Mouse (Mus musculus): Measurements from ENCODE around the gene Scmh1. TPM values are rescaled to one million over a fixed set of nuclear protein-coding genes. Genes with fewer than 3 reads are reported as not detected.
"Not testable (repeated sequence)": the region's sequence is repeated elsewhere in the genome, so short reads cannot be mapped to it uniquely, and the experiment has no call there.

Scmh1 gene
- polyA plus RNA-seq, 1 experiment from 2014 or later = 35.6 TPM

- no peaks in the 10 kb centered on the region for H3K4me1 ChIP-seq (replicated peaks; ENCODE audit: control insufficient read depth, insufficient read depth)
- H3K9ac ChIP-seq (ENCODE audit: low read length) = no peak overlapping the region
- H3K4me3 ChIP-seq (ENCODE audit: low read depth, low read length) = no peak overlapping the region
- no peak overlapping the region for H3K4me2 ChIP-seq (replicated peaks; ENCODE audit: low read depth)
- no peaks in the 10 kb centered on the region for H3K27me3 ChIP-seq (ENCODE audit: control insufficient read depth, insufficient read depth, low read length)
- whole genome bisulfite sequencing = 21% methylated on average over 3 of the region's 3 CpGs
- no peaks in the 10 kb centered on the region for H3K36me3 ChIP-seq (ENCODE audit: control insufficient read depth, insufficient read depth, low read length)
- ATAC-seq (ENCODE audit: low FRiP score, low TSS enrichment) (no peak), DNase-seq (ENCODE audit: low spot score) (no peak)
- H3K27ac ChIP-seq (replicated peaks) = 0 out of 2 replicates have a peak overlapping the region, but pooled peaks have one; percentile 8
- TF ChIP-seq EP300 (optimal IDR thresholded peaks at IDR 0.05) = no peak
- no peak for TF ChIP-seq CTCF (IDR thresholded peaks at IDR 0.05; ENCODE audit: low read depth)
- no peaks in the 10 kb centered on the region for H3K9me3 ChIP-seq (ENCODE audit: control insufficient read depth, low read length)
These were observed 12.3 kb upstream of the Scmh1 start for GRCm38 (mm10) chr4:120392748-120393147.

GRCm38 (mm10) chr4:120400251-120400650 lies 4.8 kb upstream of the Scmh1 start:
- WGBS = 88% methylated on average over 3 of the region's 3 CpGs
- Histone ChIP-seq H3K9ac (ENCODE audit: low read length) (no peak overlapping the region), H3K27me3 (ENCODE audit: control insufficient read depth, insufficient read depth, low read length) (no peaks in the 10 kb centered on the region), H3K4me1 (replicated peaks; ENCODE audit: control insufficient read depth, insufficient read depth) (no peaks in the 10 kb centered on the region), H3K36me3 (ENCODE audit: control insufficient read depth, insufficient read depth, low read length) (no peaks in the 10 kb centered on the region), H3K9me3 (ENCODE audit: control insufficient read depth, low read length) (no peaks in the 10 kb centered on the region), H3K4me3 (ENCODE audit: low read depth, low read length) (no peak overlapping the region), H3K27ac (replicated peaks) (no peak overlapping the region), H3K4me2 (replicated peaks; ENCODE audit: low read depth) (no peak overlapping the region)
- TF ChIP-seq CTCF (IDR thresholded peaks at IDR 0.05; ENCODE audit: low read depth) (no peak), EP300 (optimal IDR thresholded peaks at IDR 0.05) (no peak)
- ATAC-seq (ENCODE audit: low FRiP score, low TSS enrichment) (no peak), DNase-seq (ENCODE audit: low spot score) (no peak)

- H3K36me3 ChIP-seq (ENCODE audit: control insufficient read depth, insufficient read depth, low read length); H3K9ac ChIP-seq (ENCODE audit: low read length); H3K9me3 ChIP-seq (ENCODE audit: control insufficient read depth, low read length); DNase-seq (ENCODE audit: low spot score); H3K27me3 ChIP-seq (ENCODE audit: control insufficient read depth, insufficient read depth, low read length); H3K4me1 ChIP-seq (replicated peaks; ENCODE audit: control insufficient read depth, insufficient read depth); ATAC-seq (ENCODE audit: low FRiP score, low TSS enrichment); H3K27ac ChIP-seq (replicated peaks); H3K4me3 ChIP-seq (ENCODE audit: low read depth, low read length); H3K4me2 ChIP-seq (replicated peaks; ENCODE audit: low read depth): not testable (repeated sequence)
These were observed 3.0 kb upstream of the Scmh1 start for GRCm38 (mm10) chr4:120402105-120402504.

GRCm38 (mm10) chr4:120404247-120404646 lies 834 bp upstream of the Scmh1 start:
- no peaks in the 10 kb centered on the region for H3K9me3 ChIP-seq (ENCODE audit: control insufficient read depth, low read length)
- no peak for ATAC-seq (ENCODE audit: low FRiP score, low TSS enrichment)
- H3K4me1 ChIP-seq (replicated peaks; ENCODE audit: control insufficient read depth, insufficient read depth) = no peaks in the 10 kb centered on the region
- no peak for TF ChIP-seq EP300 (optimal IDR thresholded peaks at IDR 0.05)
- TF ChIP-seq CTCF (IDR thresholded peaks at IDR 0.05; ENCODE audit: low read depth) = no peak
- no peak overlapping the region for H3K9ac ChIP-seq (ENCODE audit: low read length)
- peak overlapping the region; percentile 60 for H3K4me2 ChIP-seq (replicated peaks; ENCODE audit: low read depth)
- no peak for DNase-seq (ENCODE audit: low spot score)
- no peak overlapping the region for H3K27ac ChIP-seq (replicated peaks)
- no peaks in the 10 kb centered on the region for H3K36me3 ChIP-seq (ENCODE audit: control insufficient read depth, insufficient read depth, low read length)
- H3K4me3 ChIP-seq (ENCODE audit: low read depth, low read length) = no peak overlapping the region
- H3K27me3 ChIP-seq (ENCODE audit: control insufficient read depth, insufficient read depth, low read length) = no peaks in the 10 kb centered on the region

GRCm38 (mm10) chr4:120404778-120405143 lies 320 bp upstream of the Scmh1 start:
- DNase-seq (ENCODE audit: low spot score) (no peak), ATAC-seq (ENCODE audit: low FRiP score, low TSS enrichment) (peak; percentile 24; the same call in 1 of the 2 replicates)
- WGBS = 14% methylated on average over 13 of the region's 21 CpGs
- Histone ChIP-seq H3K27ac (replicated peaks) (no peak overlapping the region; the same call in 1 of the 2 replicates), H3K36me3 (ENCODE audit: control insufficient read depth, insufficient read depth, low read length) (no peaks in the 10 kb centered on the region), H3K4me3 (ENCODE audit: low read depth, low read length) (peak overlapping the region; percentile 99), H3K27me3 (ENCODE audit: control insufficient read depth, insufficient read depth, low read length) (no peaks in the 10 kb centered on the region), H3K9me3 (ENCODE audit: control insufficient read depth, low read length) (no peaks in the 10 kb centered on the region), H3K9ac (ENCODE audit: low read length) (peak overlapping the region; percentile 99), H3K4me2 (replicated peaks; ENCODE audit: low read depth) (peak overlapping the region; percentile 60), H3K4me1 (replicated peaks; ENCODE audit: control insufficient read depth, insufficient read depth) (no peaks in the 10 kb centered on the region)
- TF ChIP-seq CTCF (IDR thresholded peaks at IDR 0.05; ENCODE audit: low read depth) (no peak), EP300 (optimal IDR thresholded peaks at IDR 0.05) (no peak)

- ATAC-seq (ENCODE audit: low FRiP score, low TSS enrichment) (0 out of 2 replicates have a peak, but pooled peaks have one; percentile 41), DNase-seq (ENCODE audit: low spot score) (no peak)
- peak overlapping the region; percentile 60 for H3K4me2 ChIP-seq (replicated peaks; ENCODE audit: low read depth)
- WGBS = 3% methylated on average over 25 of the region's 25 CpGs
- no peaks in the 10 kb centered on the region for H3K9me3 ChIP-seq (ENCODE audit: control insufficient read depth, low read length)
- no peaks in the 10 kb centered on the region for H3K36me3 ChIP-seq (ENCODE audit: control insufficient read depth, insufficient read depth, low read length)
- no peaks in the 10 kb centered on the region for H3K4me1 ChIP-seq (replicated peaks; ENCODE audit: control insufficient read depth, insufficient read depth)
- H3K27me3 ChIP-seq (ENCODE audit: control insufficient read depth, insufficient read depth, low read length) = no peaks in the 10 kb centered on the region
- H3K4me3 ChIP-seq (ENCODE audit: low read depth, low read length) = peak overlapping the region; percentile 99
- no peak for TF ChIP-seq CTCF (IDR thresholded peaks at IDR 0.05; ENCODE audit: low read depth)
- no peak for TF ChIP-seq EP300 (optimal IDR thresholded peaks at IDR 0.05)
- H3K27ac ChIP-seq (replicated peaks) = peak overlapping the region; percentile 96
- H3K9ac ChIP-seq (ENCODE audit: low read length) = peak overlapping the region; percentile 99
These were observed 941 bp downstream of the Scmh1 start for GRCm38 (mm10) chr4:120405806-120406638.
